Mouse (Mus musculus): ENCODE measurements around the gene Fgf22. TPM values are rescaled to one million over a fixed set of nuclear protein-coding genes. Genes with fewer than 3 reads are reported as not detected.

Gene Fgf22
- polyA plus RNA-seq, 1 experiment from 2014 or later = 1.2 TPM

GRCm38 (mm10) chr10:79716254-79716987, 38.5 kb upstream of the Fgf22 start, which contains the start of gene Hcn2:
Gene Hcn2, plus strand, starts transcription at chr10:79716634.
- peak within 1 kb of the TSS; percentile 56 for H3K4me3 ChIP-seq
- 1% methylated on average over 83 of the region's 91 CpGs for whole genome bisulfite sequencing
- H3K9me3 ChIP-seq = no peaks in the 10 kb centered on the region
- peaks cover 8% of the 10 kb centered on the region for H3K36me3 ChIP-seq
- H3K4me2 ChIP-seq (replicated peaks) = peak within 1 kb of the TSS; percentile 96
- H3K27ac ChIP-seq = no peak within 1 kb of the TSS
- peaks cover 58% of the 10 kb centered on the region for H3K27me3 ChIP-seq (replicated peaks)
- peak; percentile 36; the same call in 1 of the 2 replicates for ATAC-seq (ENCODE audit: low FRiP score, low read depth)
- peak within 1 kb of the TSS; percentile 65 for H3K9ac ChIP-seq
- peaks cover 21% of the 10 kb centered on the region for H3K4me1 ChIP-seq

DNA sequence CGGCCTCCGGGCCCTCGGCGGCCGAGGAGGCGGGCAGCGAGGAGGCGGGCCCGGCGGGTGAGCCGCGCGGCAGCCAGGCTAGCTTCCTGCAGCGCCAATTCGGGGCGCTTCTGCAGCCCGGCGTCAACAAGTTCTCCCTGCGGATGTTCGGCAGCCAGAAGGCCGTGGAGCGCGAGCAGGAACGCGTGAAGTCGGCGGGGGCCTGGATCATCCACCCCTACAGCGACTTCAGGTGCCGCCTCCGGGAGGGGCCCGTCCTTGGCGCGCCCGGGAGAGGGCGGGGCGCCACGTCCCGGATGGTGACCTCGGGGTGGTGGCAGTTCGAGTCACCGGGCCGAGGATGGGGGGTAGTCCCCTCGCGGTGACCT, 37.9 kb upstream of the Fgf22 start:
- Histone ChIP-seq H3K27me3 (replicated peaks) (peaks cover 58% of the 10 kb centered on the region), H3K36me3 (peaks cover 2% of the 10 kb centered on the region; the same call in 1 of the 2 replicates), H3K4me2 (replicated peaks) (peak overlapping the region; percentile 96), H3K4me3 (peak overlapping the region; percentile 56), H3K27ac (no peak overlapping the region), H3K9ac (peak overlapping the region; percentile 65), H3K9me3 (no peaks in the 10 kb centered on the region), H3K4me1 (peaks cover 21% of the 10 kb centered on the region)
- no peak for ATAC-seq (ENCODE audit: low FRiP score, low read depth)
- WGBS = under 1% methylated on average over 44 of the region's 44 CpGs

- H3K9me3 ChIP-seq = no peaks in the 10 kb centered on the region
- WGBS = 4% methylated on average over 43 of the region's 43 CpGs
- H3K36me3 ChIP-seq = no peaks in the 10 kb centered on the region
- no peak; the same call in 1 of the 2 replicates for ATAC-seq (ENCODE audit: low FRiP score, low read depth)
- H3K4me1 ChIP-seq = peaks cover 21% of the 10 kb centered on the region
- 0 out of 2 replicates have a peak overlapping the region, but pooled peaks have one; percentile 65 for H3K9ac ChIP-seq
- peak overlapping the region; percentile 56 for H3K4me3 ChIP-seq
- H3K27me3 ChIP-seq (replicated peaks) = peaks cover 58% of the 10 kb centered on the region
- H3K27ac ChIP-seq = no peak overlapping the region
- peak overlapping the region; percentile 96 for H3K4me2 ChIP-seq (replicated peaks)
Observed at GRCm38 (mm10) chr10:79717640-79718357, 37.1 kb upstream of the Fgf22 start.

GRCm38 (mm10) chr10:79721089-79721488, 33.8 kb upstream of the Fgf22 start:
- H3K4me1 ChIP-seq = peaks cover 20% of the 10 kb centered on the region
- H3K36me3 ChIP-seq = no peaks in the 10 kb centered on the region
- 72% methylated on average over 5 of the region's 5 CpGs for WGBS
- ATAC-seq (ENCODE audit: low FRiP score, low read depth) = no peak
- H3K9ac ChIP-seq = no peak overlapping the region
- no peaks in the 10 kb centered on the region for H3K9me3 ChIP-seq
- H3K27ac ChIP-seq = no peak overlapping the region
- no peak overlapping the region for H3K4me2 ChIP-seq (replicated peaks)
- peaks cover 39% of the 10 kb centered on the region for H3K27me3 ChIP-seq (replicated peaks)
- no peak overlapping the region for H3K4me3 ChIP-seq

GRCm38 (mm10) chr10:79723047-79723446, 31.8 kb upstream of the Fgf22 start:
- Histone ChIP-seq H3K9me3 (no peaks in the 10 kb centered on the region), H3K9ac (no peak overlapping the region), H3K27ac (no peak overlapping the region), H3K36me3 (no peaks in the 10 kb centered on the region), H3K4me3 (no peak overlapping the region), H3K4me2 (replicated peaks) (no peak overlapping the region), H3K27me3 (replicated peaks) (peaks cover 19% of the 10 kb centered on the region), H3K4me1 (0 out of 2 replicates have a peak, but pooled peaks cover 2% of the 10 kb centered on the region)
- ATAC-seq (ENCODE audit: low FRiP score, low read depth) = no peak
- WGBS = 67% methylated on average over 6 of the region's 6 CpGs

- ATAC-seq (ENCODE audit: low FRiP score, low read depth) = no peak
- no peaks in the 10 kb centered on the region for H3K36me3 ChIP-seq
- no peak overlapping the region for H3K9ac ChIP-seq
- peaks cover 13% of the 10 kb centered on the region for H3K27me3 ChIP-seq (replicated peaks)
- H3K4me3 ChIP-seq = no peak overlapping the region
- 88% methylated on average over 7 of the region's 7 CpGs for WGBS
- H3K9me3 ChIP-seq = no peaks in the 10 kb centered on the region
- no peak overlapping the region for H3K27ac ChIP-seq
- no peaks in the 10 kb centered on the region for H3K4me1 ChIP-seq
- H3K4me2 ChIP-seq (replicated peaks) = no peak overlapping the region
Observed at GRCm38 (mm10) chr10:79723692-79724091, 31.2 kb upstream of the Fgf22 start.

GRCm38 (mm10) chr10:79726090-79726489, 28.8 kb upstream of the Fgf22 start:
- Histone ChIP-seq H3K9me3 (no peaks in the 10 kb centered on the region), H3K4me1 (no peaks in the 10 kb centered on the region), H3K36me3 (no peaks in the 10 kb centered on the region), H3K27ac (no peak overlapping the region), H3K4me2 (replicated peaks) (no peak overlapping the region), H3K4me3 (no peak overlapping the region), H3K27me3 (replicated peaks) (no peaks in the 10 kb centered on the region), H3K9ac (no peak overlapping the region)
- ATAC-seq (ENCODE audit: low FRiP score, low read depth) = no peak
- WGBS = 34% methylated on average over 11 of the region's 11 CpGs

GRCm38 (mm10) chr10:79728323-79729249, 26.3 kb upstream of the Fgf22 start:
- no peaks in the 10 kb centered on the region for H3K27me3 ChIP-seq (replicated peaks)
- H3K9ac ChIP-seq = no peak overlapping the region
- no peak overlapping the region for H3K4me2 ChIP-seq (replicated peaks)
- no peak for ATAC-seq (ENCODE audit: low FRiP score, low read depth)
- 74% methylated on average over 28 of the region's 28 CpGs for WGBS
- peaks cover 9% of the 10 kb centered on the region; the same call in 1 of the 2 replicates for H3K36me3 ChIP-seq
- H3K4me1 ChIP-seq = no peaks in the 10 kb centered on the region
- no peak overlapping the region for H3K4me3 ChIP-seq
- H3K9me3 ChIP-seq = no peaks in the 10 kb centered on the region
- no peak overlapping the region for H3K27ac ChIP-seq

DNA sequence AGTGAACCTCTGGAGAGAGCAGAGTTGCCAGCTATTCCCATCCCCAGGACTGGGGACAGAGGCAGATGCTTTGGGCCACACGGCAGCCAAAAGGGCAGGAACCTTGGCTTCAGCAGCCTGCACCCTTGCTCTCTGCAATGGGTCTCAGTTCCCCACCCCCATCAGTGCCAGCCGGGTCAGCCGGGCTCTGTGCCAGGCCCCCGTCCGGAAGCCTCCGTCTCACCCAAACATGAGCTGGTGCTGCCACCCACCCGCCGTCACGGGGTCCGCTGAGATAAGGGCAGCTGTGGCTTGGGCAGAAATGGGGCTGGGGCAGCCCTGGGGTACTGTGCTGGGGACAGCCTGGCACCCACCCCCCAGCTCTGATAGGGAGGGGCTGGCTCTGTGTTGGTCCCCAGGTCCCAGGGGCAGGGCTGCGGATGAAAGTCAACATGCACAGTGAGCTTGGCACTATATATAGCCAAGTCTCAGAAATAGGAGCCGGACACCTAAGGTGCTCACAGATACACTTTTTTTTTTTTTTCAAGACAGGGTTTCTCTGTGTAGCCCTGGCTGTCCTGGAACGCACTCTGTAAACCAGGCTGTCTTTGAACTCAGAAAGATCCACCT, 25.4 kb upstream of the Fgf22 start:
- no peak overlapping the region for H3K9ac ChIP-seq
- H3K9me3 ChIP-seq = no peaks in the 10 kb centered on the region
- no peak overlapping the region for H3K4me2 ChIP-seq (replicated peaks)
- no peak for ATAC-seq (ENCODE audit: low FRiP score, low read depth)
- H3K27ac ChIP-seq = no peak overlapping the region
- no peaks in the 10 kb centered on the region for H3K27me3 ChIP-seq (replicated peaks)
- H3K4me3 ChIP-seq = no peak overlapping the region
- WGBS = 88% methylated on average over 13 of the region's 13 CpGs
- H3K36me3 ChIP-seq = peaks cover 18% of the 10 kb centered on the region; the same call in 1 of the 2 replicates
- no peaks in the 10 kb centered on the region for H3K4me1 ChIP-seq

DNA sequence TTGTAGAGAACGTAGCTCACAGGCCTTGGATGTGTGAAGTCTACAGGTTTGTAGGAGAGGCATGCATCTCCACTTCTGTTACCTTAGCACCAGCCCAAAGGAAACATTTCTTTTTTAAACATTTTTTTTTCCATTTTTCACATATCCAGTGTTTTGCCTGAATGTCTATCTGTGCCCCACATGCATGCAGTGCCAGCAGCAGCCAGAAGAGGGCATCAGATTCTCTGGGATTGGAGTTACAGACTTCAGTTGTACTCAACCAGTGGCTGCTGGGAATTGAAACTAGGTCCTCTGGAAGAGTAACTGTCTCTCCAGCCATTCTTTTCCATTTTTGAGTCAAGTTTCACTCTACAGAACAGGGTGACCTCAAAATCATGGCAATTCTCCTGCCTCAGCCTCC, 22.4 kb upstream of the Fgf22 start:
- peaks cover 49% of the 10 kb centered on the region for H3K36me3 ChIP-seq
- no peak overlapping the region for H3K4me3 ChIP-seq
- H3K9ac ChIP-seq = no peak overlapping the region
- H3K9me3 ChIP-seq = peaks cover 23% of the 10 kb centered on the region; the same call in 1 of the 2 replicates
- no peak overlapping the region for H3K4me2 ChIP-seq (replicated peaks)
- peaks cover 19% of the 10 kb centered on the region for H3K27me3 ChIP-seq (replicated peaks)
- no peak overlapping the region for H3K27ac ChIP-seq
- WGBS = 100% methylated on average over 1 of the region's 1 CpGs
- ATAC-seq (ENCODE audit: low FRiP score, low read depth) = no peak
- no peaks in the 10 kb centered on the region for H3K4me1 ChIP-seq

DNA sequence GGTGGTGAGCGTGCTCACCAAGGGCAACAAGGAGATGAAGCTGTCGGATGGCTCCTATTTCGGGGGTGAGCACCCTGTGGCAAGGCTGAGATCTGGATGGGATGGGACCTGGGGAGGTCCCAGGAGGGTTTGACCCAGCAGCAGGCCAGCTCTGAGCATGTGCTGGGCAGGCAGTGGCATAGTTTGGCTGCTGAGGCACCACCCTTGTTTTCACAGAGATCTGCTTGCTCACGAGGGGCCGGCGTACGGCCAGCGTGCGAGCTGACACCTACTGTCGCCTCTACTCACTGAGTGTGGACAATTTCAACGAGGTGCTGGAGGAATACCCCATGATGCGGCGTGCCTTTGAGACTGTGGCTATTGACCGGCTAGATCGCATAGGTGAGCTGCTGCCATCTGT, 21.0 kb upstream of the Fgf22 start:
- peaks cover 35% of the 10 kb centered on the region for H3K9me3 ChIP-seq
- no peaks in the 10 kb centered on the region for H3K4me1 ChIP-seq
- no peak overlapping the region for H3K4me2 ChIP-seq (replicated peaks)
- H3K4me3 ChIP-seq = no peak overlapping the region
- 93% methylated on average over 15 of the region's 15 CpGs for WGBS
- ATAC-seq (ENCODE audit: low FRiP score, low read depth) = no peak
- no peak overlapping the region for H3K9ac ChIP-seq
- peaks cover 62% of the 10 kb centered on the region for H3K36me3 ChIP-seq
- peaks cover 19% of the 10 kb centered on the region for H3K27me3 ChIP-seq (replicated peaks)
- H3K27ac ChIP-seq = no peak overlapping the region

Data from neural tube, embryonic 12.5 days (tissue).